24 mouse cellular contexts compared by ENCODE assay signal in genomic region chr9:67793501-67793900, GRCm38 (mm10). TPM values are rescaled to one million over a fixed set of nuclear protein-coding genes. Genes with fewer than 3 reads are reported as not detected.
"Had no signal": no experiment of that assay in that cellular context is flagged by ENCODE, and none has a peak within 500 bp of the region (broad histone marks: within the 10 kb centered on the region; RNA-seq: fewer than 3 reads in every experiment).

No protein-coding gene starts in this region.

- H3K27ac ChIP-seq: gastrocnemius, adult 2 months; heart, embryonic 10.5 days; hindbrain, embryonic 13.5 days; hindbrain, embryonic 15.5 days; intestine, embryonic 15.5 days; left cerebral cortex, adult 2 months; limb, embryonic 10.5 days; limb, embryonic 12.5 days had no signal

- H3K4me3 ChIP-seq: gastrocnemius, adult 2 months; heart, embryonic 10.5 days; heart, embryonic 12.5 days; hindbrain, embryonic 13.5 days; hindbrain, embryonic 15.5 days; intestine, embryonic 15.5 days; layer of hippocampus, adult 2 months; left cerebral cortex, adult 2 months; limb, embryonic 10.5 days; limb, embryonic 12.5 days had no signal

- H3K27me3 ChIP-seq: hindbrain, embryonic 13.5 days; hindbrain, embryonic 15.5 days; intestine, embryonic 15.5 days had no signal

- DNase-seq: gastrocnemius, adult 2 months; gastrocnemius, postnatal 10 days; gastrocnemius, postnatal 25 days; heart, adult 18-20 months; heart, postnatal 14 days; heart, postnatal 36 days; kidney, adult 18-20 months; kidney, adult 8-10 months; kidney, postnatal 10 days; kidney, postnatal 25 days; kidney, postnatal 4 days; liver had no signal

- ATAC-seq: intestine, embryonic 15.5 days; intestine, postnatal 0 days had no signal

- H3K36me3 ChIP-seq: heart, embryonic 10.5 days; heart, embryonic 12.5 days; hindbrain, embryonic 13.5 days; hindbrain, embryonic 15.5 days; intestine, embryonic 15.5 days; limb, embryonic 10.5 days; limb, embryonic 12.5 days had no signal

- H3K4me1 ChIP-seq: limb, embryonic 10.5 days had no signal

RNA-seq across cellular contexts. Expression of gene C2cd4b, which starts 34.3 kb away (rescaled TPM):
- polyA plus RNA-seq: hindbrain, embryonic 11.5 days; liver, embryonic 11.5 days had no signal

RNA-seq across cellular contexts. Expression of gene C2cd4a, which starts 38.6 kb away (rescaled TPM):
- polyA plus RNA-seq: hindbrain, embryonic 11.5 days had no signal
